Mouse (Mus musculus) kidney, postnatal 36 days (tissue): ENCODE data around the gene Acpp.

Experiments
- DNase-seq, 2 experiments: peaks; one replicate each; pipeline ENCODE4 v3.0.0; 2021 to 2022; ENCODE audit warnings: mixed read lengths in 2 of 2

Acpp gene

DNA sequence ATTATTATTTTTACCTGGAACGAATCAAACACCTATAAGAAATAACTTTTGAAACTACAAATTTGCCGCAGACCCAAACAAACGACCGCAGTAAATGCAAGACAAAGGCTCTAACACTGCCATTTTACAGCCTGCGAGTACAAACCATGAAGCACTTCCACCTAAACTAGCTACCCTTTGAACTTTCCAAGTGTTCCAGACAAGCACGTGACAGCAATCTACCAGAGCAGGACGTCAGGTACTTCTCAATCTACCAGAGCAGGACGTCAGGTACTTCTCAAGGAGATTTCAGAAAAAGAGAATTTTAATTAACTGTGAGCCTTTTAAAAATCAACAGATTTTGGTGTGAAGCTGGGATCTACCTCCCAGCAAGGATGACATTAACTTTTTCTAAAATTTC is 86.4 kb downstream of the Acpp start:
- peak; percentile 69 to 84 for DNase-seq

GRCm38 (mm10) chr9:104247307-104247987 is 90.1 kb downstream of the Acpp start:
- no peak for DNase-seq

DNA sequence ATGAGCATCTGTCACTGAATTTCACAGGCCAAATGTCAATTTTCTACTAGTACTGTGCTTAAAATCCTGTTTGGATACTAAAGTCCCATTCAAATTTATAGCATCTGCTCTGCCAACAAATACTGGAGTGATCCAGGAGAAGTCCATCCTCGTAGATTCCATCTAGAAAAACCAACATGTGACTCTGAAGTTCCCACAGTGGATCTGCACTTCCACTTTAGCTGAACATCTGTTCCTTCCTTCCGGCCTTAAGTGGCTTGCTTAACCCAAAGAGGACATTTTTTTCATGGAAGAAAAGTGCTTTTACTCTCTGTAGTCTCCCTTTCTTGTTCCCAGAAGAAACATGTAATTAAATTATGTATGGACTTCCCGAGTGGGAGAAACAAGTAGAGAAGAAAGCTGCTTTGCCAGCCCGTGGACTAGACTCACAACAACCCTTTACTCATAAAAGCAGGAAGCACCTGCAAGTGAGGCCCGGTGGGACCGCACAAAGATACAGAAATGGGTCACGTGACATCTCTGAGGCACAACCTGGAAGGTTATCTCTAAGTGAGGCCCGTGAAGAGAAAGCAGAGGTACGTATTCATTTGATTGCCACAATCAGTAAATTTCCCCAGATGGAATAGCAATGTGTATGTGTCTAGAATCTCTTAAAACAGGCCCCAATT is 93.6 kb downstream of the Acpp start:
- no peak for DNase-seq

DNA sequence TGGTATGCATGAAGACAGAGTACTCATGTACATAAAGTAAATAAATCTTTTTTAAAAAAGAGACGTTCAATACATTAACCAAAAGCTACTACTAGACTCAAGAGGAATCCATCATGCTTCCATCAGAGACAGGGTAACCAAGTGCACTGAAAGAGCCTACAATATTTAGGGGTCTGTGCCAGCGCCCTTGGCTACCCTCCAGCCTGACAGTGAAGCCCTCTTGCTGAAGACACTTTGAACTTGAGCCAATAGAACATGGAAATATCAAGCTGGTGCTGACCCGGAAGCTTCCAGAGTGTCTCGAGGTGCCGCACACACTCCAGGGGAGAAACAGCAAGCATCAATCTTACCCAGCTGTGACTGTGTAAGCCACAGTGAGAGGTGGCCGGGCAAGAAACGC is 97.4 kb downstream of the Acpp start:
- DNase-seq, result peak in 1 of 2 experiments; percentile 13

DNA sequence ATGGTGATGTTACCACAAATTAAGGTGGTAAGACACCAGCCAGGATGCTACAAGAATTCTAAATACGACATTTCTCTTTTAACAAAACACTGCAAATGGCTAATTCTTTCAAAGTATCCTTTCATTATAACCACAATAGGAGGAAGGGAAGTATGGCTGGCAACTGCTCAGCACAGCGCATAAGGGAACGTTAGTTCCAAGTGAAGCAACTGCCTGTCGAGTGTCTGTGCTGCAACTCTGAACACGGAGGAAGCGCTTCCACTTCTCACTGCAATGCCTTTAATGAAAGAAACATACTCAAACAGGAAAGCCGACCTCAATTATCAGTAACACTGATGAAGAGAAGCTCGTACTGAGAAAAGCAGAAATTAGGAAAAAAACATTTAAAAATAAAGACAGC is 98.5 kb downstream of the Acpp start:
- no peak for DNase-seq
